Comparison of ENCODE assay signal across 17 mouse cellular contexts in genomic region chr9:25443546-25443945, GRCm38 (mm10).
"Had no signal": no experiment of that assay in that cellular context is flagged by ENCODE, and none has a peak within 500 bp of the region (broad histone marks: within the 10 kb centered on the region; RNA-seq: fewer than 3 reads in every experiment).

No protein-coding gene starts in this region.

- H3K27ac ChIP-seq: midbrain, embryonic 10.5 days; midbrain, embryonic 12.5 days; neural tube, embryonic 13.5 days; neural tube, embryonic 15.5 days; stomach, embryonic 15.5 days; stomach, postnatal 0 days had no signal

- DNase-seq: lung, adult 18-20 months; lung, embryonic 14.5 days; lung, postnatal 10 days; lung, postnatal 4 days; midbrain, embryonic 14.5 days; retina, postnatal 1 day; right cerebral cortex, postnatal 4 days; thymus, adult 2 months; thymus, postnatal 25 days; thymus, postnatal 4 days had no signal

- H3K4me3 ChIP-seq: midbrain, embryonic 10.5 days; midbrain, embryonic 12.5 days; myocyte; neural tube, embryonic 13.5 days; neural tube, embryonic 15.5 days; stomach, embryonic 15.5 days had no signal
